Mouse (Mus musculus): ENCODE results near the gene Cmss1. TPM values are rescaled to one million over a fixed set of nuclear protein-coding genes. Genes with fewer than 3 reads are reported as not detected.

The Cmss1 gene
- polyA plus RNA-seq, 1 experiment from 2014 or later: 38.6 TPM

DNA sequence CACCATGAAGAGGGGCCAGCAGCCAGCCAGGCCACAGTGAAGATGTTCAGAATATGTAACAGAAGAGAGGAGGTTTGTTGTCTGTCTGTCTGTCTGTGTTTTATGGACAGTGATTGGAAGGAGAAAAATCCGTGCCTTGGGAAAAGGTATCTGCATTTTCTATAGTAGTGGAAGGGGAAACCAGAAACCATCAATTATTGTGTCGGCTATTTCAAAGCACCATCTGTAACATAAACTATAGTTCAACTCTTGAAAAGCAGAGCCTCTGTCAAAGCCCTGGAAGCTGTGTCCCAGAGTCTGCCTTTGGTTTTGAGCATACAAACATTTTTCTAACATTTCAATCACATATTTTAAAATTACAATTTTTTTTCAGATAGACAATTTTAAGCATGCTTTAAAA lies 55.8 kb downstream of the Cmss1 start:
- Histone ChIP-seq H3K4me2 (ENCODE audit: low read length) (no peak overlapping the region), H3K27me3 (replicated peaks; ENCODE audit: control insufficient read depth, insufficient read depth, low read length) (peaks cover 4% of the 10 kb centered on the region), H3K9me3 (ENCODE audit: control insufficient read depth, low read length) (no peaks in the 10 kb centered on the region), H3K9ac (replicated peaks; ENCODE audit: low read depth, low read length) (no peak overlapping the region), H3K27ac (ENCODE audit: low read length) (no peak overlapping the region), H3K36me3 (ENCODE audit: control insufficient read depth, insufficient read depth) (no peaks in the 10 kb centered on the region), H3K4me1 (replicated peaks; ENCODE audit: control insufficient read depth, insufficient read depth, low read length) (peaks cover 5% of the 10 kb centered on the region), H3K4me3 (replicated peaks; ENCODE audit: low read length) (no peak overlapping the region)
- WGBS: 36% methylated on average over 2 of the region's 2 CpGs
- no peak for ATAC-seq

DNA sequence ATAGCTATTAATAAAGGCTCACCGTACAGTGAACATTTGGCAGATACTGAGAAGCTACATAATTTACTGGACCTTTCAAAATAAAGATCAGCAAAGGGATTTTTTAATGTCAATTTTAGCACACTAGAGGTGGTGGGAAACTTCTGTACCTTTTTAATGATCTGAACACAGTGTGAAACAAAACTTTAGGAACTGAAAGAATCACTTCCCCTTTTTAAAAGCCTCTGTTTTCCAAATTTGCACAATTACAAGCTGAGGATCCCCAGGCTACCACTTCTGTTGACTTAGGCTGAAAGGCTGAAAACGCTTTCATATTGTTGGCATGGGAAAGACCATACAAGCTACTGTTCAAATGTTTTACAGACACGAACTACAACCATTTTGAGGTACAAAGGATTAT lies 56.6 kb downstream of the Cmss1 start:
- Histone ChIP-seq H3K27me3 (replicated peaks; ENCODE audit: control insufficient read depth, insufficient read depth, low read length) (peaks cover 4% of the 10 kb centered on the region), H3K9me3 (ENCODE audit: control insufficient read depth, low read length) (no peaks in the 10 kb centered on the region), H3K4me2 (ENCODE audit: low read length) (no peak overlapping the region), H3K27ac (ENCODE audit: low read length) (no peak overlapping the region), H3K4me1 (replicated peaks; ENCODE audit: control insufficient read depth, insufficient read depth, low read length) (peaks cover 5% of the 10 kb centered on the region), H3K4me3 (replicated peaks; ENCODE audit: low read length) (no peak overlapping the region), H3K36me3 (ENCODE audit: control insufficient read depth, insufficient read depth) (no peaks in the 10 kb centered on the region), H3K9ac (replicated peaks; ENCODE audit: low read depth, low read length) (no peak overlapping the region)
- WGBS: 48% methylated on average over 3 of the region's 3 CpGs
- ATAC-seq: no peak

DNA sequence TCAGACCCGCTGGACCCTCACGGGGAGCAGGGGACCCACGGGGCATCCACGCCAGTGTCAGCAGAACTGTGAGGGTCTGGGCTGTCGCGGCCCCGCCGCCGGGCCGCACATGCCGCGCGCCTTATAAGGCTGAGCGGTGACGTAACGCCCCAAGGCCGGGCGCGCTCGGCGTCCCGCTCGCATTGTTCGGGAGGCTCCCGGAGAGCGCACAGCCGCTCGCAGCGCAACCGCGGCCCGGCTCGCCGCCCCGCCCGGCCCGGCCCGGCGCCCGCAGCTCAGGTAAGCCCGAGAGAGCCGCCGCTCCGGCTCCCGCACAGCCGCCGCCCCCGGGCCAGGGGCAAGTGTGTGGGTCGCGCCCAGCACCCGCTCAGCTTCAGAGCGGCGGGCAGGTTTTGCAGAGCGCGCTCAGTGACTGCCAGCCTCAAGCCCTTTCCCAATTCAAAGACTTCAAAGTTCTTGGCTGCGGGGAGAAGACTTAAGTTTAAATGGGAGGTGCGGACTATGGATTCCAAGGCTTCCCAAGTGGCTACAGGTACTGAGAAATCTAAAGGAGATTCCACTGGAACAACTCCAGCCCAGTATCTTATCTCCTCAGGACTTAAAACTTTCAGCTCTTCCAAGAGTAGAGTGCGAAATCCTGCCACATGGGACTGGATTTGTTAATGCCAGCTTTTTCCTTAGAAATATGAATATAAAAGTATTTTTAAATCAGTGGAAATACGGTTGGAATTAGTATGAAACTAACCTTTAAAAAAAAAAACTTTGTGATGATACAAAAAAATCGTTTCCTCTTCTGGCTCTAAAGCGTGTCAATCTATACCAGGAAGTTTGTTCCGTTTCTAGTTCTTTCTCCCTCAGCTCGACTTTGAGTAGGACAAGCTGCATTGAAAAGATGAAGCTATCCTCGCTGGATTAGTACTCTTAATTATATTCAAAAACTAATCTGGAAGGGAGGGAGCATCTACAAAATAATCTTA lies 57.3 kb downstream of the Cmss1 start:
- peak; percentile 98 for ATAC-seq
- H3K27me3 ChIP-seq (replicated peaks; ENCODE audit: control insufficient read depth, insufficient read depth, low read length): peaks cover 4% of the 10 kb centered on the region
- H3K36me3 ChIP-seq (ENCODE audit: control insufficient read depth, insufficient read depth): no peaks in the 10 kb centered on the region
- WGBS: 2% methylated on average over 59 of the region's 64 CpGs
- H3K4me1 ChIP-seq (replicated peaks; ENCODE audit: control insufficient read depth, insufficient read depth, low read length): peaks cover 7% of the 10 kb centered on the region
- H3K4me2 ChIP-seq (ENCODE audit: low read length): peak overlapping the region; percentile 93
- H3K9ac ChIP-seq (replicated peaks; ENCODE audit: low read depth, low read length): peak overlapping the region; percentile 71
- no peak overlapping the region for H3K27ac ChIP-seq (ENCODE audit: low read length)
- H3K4me3 ChIP-seq (replicated peaks; ENCODE audit: low read length): peak overlapping the region; percentile 75
- H3K9me3 ChIP-seq (ENCODE audit: control insufficient read depth, low read length): no peaks in the 10 kb centered on the region

DNA sequence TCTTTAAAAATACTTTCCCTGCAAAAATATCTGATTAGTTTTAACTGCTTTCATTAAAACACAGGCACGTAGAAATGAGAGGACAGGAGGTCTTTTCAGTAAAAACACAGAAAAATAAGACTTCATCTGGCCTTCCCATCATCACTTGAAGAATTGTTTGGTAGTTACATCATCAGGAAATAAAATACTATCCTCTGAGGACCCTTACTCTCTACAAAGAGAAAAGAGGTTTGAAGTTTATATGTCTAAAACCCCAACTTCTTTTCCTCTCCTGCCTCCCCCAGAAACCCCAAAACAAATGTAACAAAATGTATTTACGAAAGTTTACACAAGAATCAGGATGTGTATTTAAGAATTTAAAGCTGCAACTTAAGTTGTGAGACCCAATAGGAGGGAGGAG lies 58.1 kb downstream of the Cmss1 start:
- Histone ChIP-seq H3K4me1 (replicated peaks; ENCODE audit: control insufficient read depth, insufficient read depth, low read length) (peaks cover 7% of the 10 kb centered on the region), H3K4me3 (replicated peaks; ENCODE audit: low read length) (peak overlapping the region; percentile 75), H3K36me3 (ENCODE audit: control insufficient read depth, insufficient read depth) (no peaks in the 10 kb centered on the region), H3K27me3 (replicated peaks; ENCODE audit: control insufficient read depth, insufficient read depth, low read length) (peaks cover 4% of the 10 kb centered on the region), H3K9me3 (ENCODE audit: control insufficient read depth, low read length) (no peaks in the 10 kb centered on the region), H3K27ac (ENCODE audit: low read length) (no peak overlapping the region), H3K4me2 (ENCODE audit: low read length) (peak overlapping the region; percentile 93), H3K9ac (replicated peaks; ENCODE audit: low read depth, low read length) (peak overlapping the region; percentile 71)
- WGBS: 66% methylated on average over 2 of the region's 2 CpGs
- ATAC-seq: no peak

DNA sequence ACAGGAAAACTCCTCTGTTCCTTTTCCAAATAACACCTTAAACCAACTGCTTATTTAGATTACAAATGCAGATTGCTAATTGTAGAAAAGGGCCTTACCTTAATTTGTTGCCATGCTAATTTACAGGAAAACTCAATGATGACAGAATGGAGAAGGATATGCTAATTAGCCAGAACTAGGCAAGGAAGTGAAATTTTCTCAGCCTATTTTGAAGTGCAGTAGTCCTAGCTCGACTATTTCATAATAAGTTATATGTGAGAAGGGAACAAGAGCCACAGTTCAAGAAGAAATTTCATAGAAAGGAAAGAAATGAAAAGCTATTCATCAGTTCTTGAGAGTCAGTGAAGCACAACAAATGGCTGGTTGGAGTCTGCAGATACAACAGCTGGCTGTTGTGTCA lies 60.3 kb downstream of the Cmss1 start:
- WGBS: 33% methylated on average over 1 of the region's 1 CpGs
- no peaks in the 10 kb centered on the region for H3K9me3 ChIP-seq (ENCODE audit: control insufficient read depth, low read length)
- peaks cover 7% of the 10 kb centered on the region for H3K4me1 ChIP-seq (replicated peaks; ENCODE audit: control insufficient read depth, insufficient read depth, low read length)
- H3K9ac ChIP-seq (replicated peaks; ENCODE audit: low read depth, low read length): no peak overlapping the region
- H3K4me3 ChIP-seq (replicated peaks; ENCODE audit: low read length): no peak overlapping the region
- no peaks in the 10 kb centered on the region for H3K36me3 ChIP-seq (ENCODE audit: control insufficient read depth, insufficient read depth)
- ATAC-seq: no peak
- H3K27me3 ChIP-seq (replicated peaks; ENCODE audit: control insufficient read depth, insufficient read depth, low read length): peaks cover 4% of the 10 kb centered on the region
- H3K27ac ChIP-seq (ENCODE audit: low read length): no peak overlapping the region
- H3K4me2 ChIP-seq (ENCODE audit: low read length): no peak overlapping the region

DNA sequence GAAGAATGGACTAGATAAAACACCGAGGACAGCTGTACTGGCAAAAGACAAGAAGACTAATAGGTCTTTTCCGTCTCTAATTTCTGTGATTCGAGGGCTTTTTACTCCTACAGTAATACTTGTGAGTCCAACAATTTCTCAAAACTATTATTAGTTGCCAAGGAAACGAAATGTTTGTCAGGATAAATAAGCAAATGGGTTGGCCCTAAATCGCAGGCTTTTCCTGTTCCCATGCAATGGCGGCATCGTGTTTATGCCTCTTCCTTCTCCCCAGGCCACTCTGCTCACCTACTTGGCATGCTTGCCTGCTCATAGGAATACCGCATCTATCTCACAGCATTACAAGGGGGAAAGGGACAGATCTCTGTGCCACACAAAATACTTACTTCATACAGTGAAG lies 62.2 kb downstream of the Cmss1 start:
- Histone ChIP-seq H3K27ac (ENCODE audit: low read length) (no peak overlapping the region), H3K4me3 (replicated peaks; ENCODE audit: low read length) (no peak overlapping the region), H3K9ac (replicated peaks; ENCODE audit: low read depth, low read length) (no peak overlapping the region), H3K9me3 (ENCODE audit: control insufficient read depth, low read length) (no peaks in the 10 kb centered on the region), H3K4me2 (ENCODE audit: low read length) (no peak overlapping the region), H3K36me3 (ENCODE audit: control insufficient read depth, insufficient read depth) (no peaks in the 10 kb centered on the region), H3K27me3 (replicated peaks; ENCODE audit: control insufficient read depth, insufficient read depth, low read length) (peaks cover 4% of the 10 kb centered on the region; the same call in 1 of the 2 replicates), H3K4me1 (replicated peaks; ENCODE audit: control insufficient read depth, insufficient read depth, low read length) (peaks cover 6% of the 10 kb centered on the region)
- ATAC-seq: 0 out of 2 replicates have a peak, but pooled peaks have one; percentile 2
- WGBS: 64% methylated on average over 8 of the region's 8 CpGs

DNA sequence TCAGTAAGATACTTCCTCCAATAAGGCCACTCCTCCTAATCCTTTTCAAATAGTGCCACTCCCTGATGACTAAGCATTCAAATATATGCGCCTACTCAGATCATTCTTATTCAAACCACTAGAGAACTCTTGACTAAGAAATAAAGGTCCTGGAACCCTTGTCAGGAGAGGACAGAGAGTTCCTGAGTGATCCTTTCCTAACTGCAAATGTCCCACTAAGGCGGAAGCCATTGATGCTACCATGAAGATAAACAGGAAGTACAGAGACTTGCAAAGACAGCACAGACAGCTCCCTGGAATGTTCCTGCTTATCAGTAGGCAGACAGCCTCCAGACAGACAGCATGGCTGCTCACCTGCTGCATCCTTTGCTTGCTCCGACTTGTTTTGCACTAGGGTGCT lies 63.4 kb downstream of the Cmss1 start:
- Histone ChIP-seq H3K27me3 (replicated peaks; ENCODE audit: control insufficient read depth, insufficient read depth, low read length) (0 out of 2 replicates have a peak, but pooled peaks cover 4% of the 10 kb centered on the region), H3K4me2 (ENCODE audit: low read length) (no peak overlapping the region), H3K9ac (replicated peaks; ENCODE audit: low read depth, low read length) (no peak overlapping the region), H3K4me1 (replicated peaks; ENCODE audit: control insufficient read depth, insufficient read depth, low read length) (0 out of 2 replicates have a peak, but pooled peaks cover 2% of the 10 kb centered on the region), H3K9me3 (ENCODE audit: control insufficient read depth, low read length) (no peaks in the 10 kb centered on the region), H3K36me3 (ENCODE audit: control insufficient read depth, insufficient read depth) (no peaks in the 10 kb centered on the region), H3K27ac (ENCODE audit: low read length) (no peak overlapping the region), H3K4me3 (replicated peaks; ENCODE audit: low read length) (no peak overlapping the region)
- 94% methylated on average over 3 of the region's 3 CpGs for WGBS
- no peak for ATAC-seq

DNA sequence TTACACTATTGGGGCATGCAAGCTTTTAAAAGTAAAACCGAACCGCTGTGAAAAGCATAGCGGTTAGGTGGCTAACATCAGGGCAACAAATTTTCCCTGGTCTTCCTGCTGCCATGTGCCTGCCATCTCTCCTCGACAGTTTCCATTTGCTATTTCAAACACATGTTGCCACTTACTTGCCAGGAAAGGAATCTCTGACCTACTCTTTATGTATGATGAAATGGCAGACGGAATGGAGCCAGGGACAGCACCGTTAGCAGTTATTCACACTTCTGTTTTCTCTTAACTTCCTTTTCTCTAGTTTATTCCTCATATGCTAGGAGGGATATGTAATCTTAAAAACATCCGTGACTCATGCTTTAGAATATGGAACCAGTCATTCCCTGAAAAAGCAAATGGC lies 70.2 kb downstream of the Cmss1 start:
- Histone ChIP-seq H3K9me3 (ENCODE audit: control insufficient read depth, low read length) (no peaks in the 10 kb centered on the region), H3K4me2 (ENCODE audit: low read length) (no peak overlapping the region), H3K36me3 (ENCODE audit: control insufficient read depth, insufficient read depth) (no peaks in the 10 kb centered on the region), H3K9ac (replicated peaks; ENCODE audit: low read depth, low read length) (no peak overlapping the region), H3K4me3 (replicated peaks; ENCODE audit: low read length) (no peak overlapping the region), H3K27me3 (replicated peaks; ENCODE audit: control insufficient read depth, insufficient read depth, low read length) (no peaks in the 10 kb centered on the region), H3K27ac (ENCODE audit: low read length) (no peak overlapping the region), H3K4me1 (replicated peaks; ENCODE audit: control insufficient read depth, insufficient read depth, low read length) (no peaks in the 10 kb centered on the region)
- no peak for ATAC-seq
- 89% methylated on average over 7 of the region's 7 CpGs for WGBS

DNA sequence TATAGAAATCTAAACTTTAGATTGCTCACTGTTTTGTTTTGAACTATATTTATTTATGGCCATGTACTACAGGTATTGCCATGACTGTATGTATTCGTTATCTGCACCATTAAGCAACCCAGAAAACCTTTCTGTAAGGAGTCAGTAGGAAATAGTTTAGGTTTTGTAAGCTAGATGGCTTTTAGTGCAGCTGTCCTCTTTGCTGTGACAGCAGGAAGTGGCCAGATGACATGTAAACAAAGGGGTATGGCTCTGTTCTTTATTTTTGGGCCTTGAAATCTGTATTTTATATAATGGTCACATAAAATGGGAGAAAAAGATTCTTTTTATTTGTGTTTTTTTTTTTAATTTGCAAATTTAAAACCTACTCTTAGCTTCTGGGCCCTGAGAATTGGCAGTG lies 71.9 kb downstream of the Cmss1 start:
- ATAC-seq: no peak
- no peak overlapping the region for H3K9ac ChIP-seq (replicated peaks; ENCODE audit: low read depth, low read length)
- WGBS: 84% methylated on average over 1 of the region's 1 CpGs
- H3K27ac ChIP-seq (ENCODE audit: low read length): no peak overlapping the region
- H3K9me3 ChIP-seq (ENCODE audit: control insufficient read depth, low read length): no peaks in the 10 kb centered on the region
- no peak overlapping the region for H3K4me2 ChIP-seq (ENCODE audit: low read length)
- H3K4me1 ChIP-seq (replicated peaks; ENCODE audit: control insufficient read depth, insufficient read depth, low read length): no peaks in the 10 kb centered on the region
- no peaks in the 10 kb centered on the region for H3K27me3 ChIP-seq (replicated peaks; ENCODE audit: control insufficient read depth, insufficient read depth, low read length)
- H3K4me3 ChIP-seq (replicated peaks; ENCODE audit: low read length): no peak overlapping the region
- no peaks in the 10 kb centered on the region for H3K36me3 ChIP-seq (ENCODE audit: control insufficient read depth, insufficient read depth)

All from forebrain, embryonic 16.5 days (tissue).